Mouse (Mus musculus): ENCODE results near the gene Gm28035.

Gene Gm28035

DNA sequence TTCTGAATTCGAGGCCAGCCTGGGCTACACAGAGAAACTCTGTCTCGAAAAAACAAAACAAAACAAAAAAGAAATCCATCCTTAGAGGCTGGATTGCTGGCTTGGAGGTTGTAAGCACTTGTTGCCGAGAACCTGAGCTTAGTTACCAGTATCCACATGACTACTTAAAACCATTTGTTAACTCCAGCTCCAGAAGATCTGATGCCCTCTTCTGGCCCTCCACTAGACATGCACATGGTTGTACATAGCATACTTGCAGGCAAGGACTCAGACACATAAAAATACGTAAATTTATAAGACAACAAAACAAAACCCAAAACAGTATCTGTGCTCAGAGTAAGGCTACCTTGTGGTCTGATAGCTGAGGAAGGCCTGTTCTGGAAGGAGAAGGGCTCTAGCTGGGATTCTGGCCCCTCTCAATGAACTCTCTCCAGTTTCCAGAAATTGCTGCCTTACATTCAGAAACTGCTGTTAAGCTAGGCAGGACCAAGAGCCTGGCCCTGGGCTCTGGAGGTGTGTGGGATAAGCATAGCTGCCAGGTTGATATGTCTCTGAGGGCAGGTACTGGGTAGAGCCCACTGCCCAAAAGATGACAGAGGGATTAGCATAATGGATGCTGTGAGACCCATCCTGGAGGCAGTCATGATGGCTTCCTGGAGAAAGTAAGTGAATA is 20.8 kb downstream of the Gm28035 start:
- in situ Hi-C loops (cut with MboI; ENCODE audit: low sequenced_read_pairs): no loop called here

DNA sequence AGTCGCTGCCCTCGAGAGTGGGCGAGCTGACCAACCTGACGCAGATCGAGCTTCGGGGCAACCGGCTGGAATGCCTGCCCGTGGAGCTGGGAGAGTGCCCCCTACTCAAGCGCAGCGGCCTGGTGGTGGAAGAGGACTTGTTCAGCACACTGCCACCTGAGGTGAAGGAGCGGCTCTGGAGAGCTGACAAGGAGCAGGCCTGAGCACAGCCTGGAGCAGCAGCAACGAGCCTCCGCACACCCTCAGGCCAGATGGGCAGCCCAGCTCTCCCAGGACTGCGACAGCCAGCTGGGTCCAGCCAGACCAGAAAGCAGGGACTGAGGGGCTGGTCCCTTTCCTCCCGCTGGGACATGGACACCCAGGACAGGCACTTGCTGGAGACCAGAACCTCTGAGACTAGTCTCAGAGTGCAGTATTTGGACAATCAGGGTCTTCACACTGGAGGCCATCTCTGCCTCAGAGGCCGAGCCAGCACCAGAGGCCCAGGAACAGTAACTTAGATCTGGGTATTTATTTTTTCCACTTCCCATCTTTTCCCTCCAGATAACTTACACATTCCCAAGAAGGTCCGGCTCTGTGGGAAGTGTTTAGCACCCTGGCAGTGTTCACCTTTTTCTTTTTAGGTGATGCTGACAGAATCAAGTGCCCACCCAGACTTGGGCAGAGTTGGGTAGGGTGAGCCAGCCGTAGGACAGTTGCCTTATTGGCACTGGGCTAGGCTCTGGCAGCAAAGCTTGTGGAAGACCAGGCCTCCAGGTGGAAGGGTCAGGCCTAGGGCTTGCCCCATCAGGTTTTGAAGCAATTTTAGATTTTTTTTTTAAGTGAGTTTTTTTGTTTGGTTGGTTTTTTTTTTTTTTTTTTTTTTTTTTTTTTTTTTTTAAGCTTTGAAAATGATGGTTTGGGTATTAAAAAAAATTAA is 21.8 kb downstream of the Gm28035 start:
- in situ Hi-C loops (cut with MboI; ENCODE audit: low sequenced_read_pairs): no loop called here

DNA sequence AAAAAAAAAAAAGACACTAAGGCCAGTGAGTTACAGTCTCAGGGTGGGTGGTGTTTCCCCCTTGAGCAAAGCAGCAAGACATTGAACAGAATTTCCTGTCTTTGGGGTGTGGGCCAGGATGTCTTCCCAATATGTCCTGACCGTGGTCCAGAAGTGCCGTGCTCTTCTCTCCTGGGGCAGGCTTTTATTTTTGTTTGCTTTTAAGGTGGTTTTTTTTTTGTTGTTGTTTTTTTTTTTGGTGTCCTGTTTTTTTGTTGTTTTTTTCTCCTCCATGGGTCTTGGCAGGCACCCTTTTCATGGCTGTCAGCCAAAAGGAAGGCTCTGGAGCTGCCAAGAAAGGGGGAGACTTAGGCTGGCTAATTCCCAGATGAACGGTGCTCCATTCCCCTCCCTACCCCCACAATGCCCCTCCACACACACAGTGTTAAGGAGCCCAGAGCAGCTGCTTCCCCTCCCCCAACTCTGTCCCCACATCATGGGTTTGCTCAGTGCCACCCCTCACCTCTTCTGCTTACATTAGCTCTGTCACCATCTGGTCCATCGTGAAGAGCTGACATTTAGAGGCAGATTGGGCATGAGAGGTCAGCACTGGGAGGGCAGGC is 22.6 kb downstream of the Gm28035 start:
- in situ Hi-C loops (cut with MboI; ENCODE audit: low sequenced_read_pairs): no loop called here

DNA sequence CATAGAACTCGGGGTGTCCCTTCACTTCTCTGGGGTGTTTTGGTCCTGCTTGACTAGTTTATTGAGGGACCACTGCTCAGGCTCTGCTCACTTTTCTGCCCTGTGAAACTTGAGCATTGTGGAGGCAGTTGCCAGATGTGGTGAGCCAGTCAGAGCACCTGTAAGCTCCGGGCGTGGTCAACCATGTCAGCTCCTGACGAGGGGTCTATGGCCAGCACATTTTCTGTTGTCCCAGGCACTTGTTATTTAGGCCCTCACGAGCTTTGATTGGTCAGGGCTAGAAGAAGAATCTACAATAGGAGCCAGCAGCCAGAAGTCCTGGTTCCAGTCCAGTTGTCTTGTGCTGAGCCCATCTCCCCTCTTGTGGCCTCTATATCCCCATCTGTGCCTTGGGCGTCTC is 23.4 kb downstream of the Gm28035 start:
- in situ Hi-C loops (cut with MboI; ENCODE audit: low sequenced_read_pairs): no loop called here

DNA sequence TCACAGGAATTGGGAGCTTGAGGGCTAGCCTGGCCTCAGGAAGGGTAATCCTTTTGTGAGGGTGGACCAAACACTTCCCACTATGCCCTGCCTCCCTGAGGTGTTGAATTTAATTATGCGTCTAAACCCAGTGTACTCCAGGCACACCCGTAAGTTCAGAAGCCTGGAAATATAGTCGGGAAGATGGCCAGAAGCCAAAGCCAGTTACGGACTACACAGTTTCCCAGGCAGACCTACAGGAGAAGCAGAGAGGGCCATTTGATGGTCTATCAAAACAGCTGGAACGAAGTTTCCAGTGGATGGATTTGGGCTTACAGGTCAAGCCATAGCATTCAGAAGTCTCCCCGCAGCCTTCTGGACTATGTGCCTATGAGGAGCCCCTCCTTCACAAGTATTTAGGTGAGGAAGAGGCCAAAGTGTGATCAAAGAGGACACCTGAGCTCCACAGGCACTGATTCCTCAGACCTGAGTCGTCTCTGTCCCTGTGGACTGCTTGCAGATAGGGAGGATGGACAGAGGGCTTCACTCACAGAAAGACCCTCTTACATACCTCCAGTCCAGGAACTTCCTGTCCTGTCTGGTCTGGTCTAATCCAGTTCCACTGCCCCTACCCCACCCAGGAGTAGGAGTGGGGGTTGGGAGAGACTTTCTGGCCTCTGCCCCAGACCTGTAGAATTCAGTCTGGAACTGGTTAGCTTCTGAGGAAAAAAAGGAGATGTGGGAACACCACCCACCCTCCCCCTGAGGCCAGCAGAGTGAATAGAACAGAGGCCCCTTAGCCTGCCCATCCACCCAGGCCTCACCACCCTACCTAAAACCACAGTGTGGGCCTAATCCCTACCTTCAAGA is 24.5 kb downstream of the Gm28035 start:
- in situ Hi-C loops (cut with MboI; ENCODE audit: low sequenced_read_pairs): no loop called here

DNA sequence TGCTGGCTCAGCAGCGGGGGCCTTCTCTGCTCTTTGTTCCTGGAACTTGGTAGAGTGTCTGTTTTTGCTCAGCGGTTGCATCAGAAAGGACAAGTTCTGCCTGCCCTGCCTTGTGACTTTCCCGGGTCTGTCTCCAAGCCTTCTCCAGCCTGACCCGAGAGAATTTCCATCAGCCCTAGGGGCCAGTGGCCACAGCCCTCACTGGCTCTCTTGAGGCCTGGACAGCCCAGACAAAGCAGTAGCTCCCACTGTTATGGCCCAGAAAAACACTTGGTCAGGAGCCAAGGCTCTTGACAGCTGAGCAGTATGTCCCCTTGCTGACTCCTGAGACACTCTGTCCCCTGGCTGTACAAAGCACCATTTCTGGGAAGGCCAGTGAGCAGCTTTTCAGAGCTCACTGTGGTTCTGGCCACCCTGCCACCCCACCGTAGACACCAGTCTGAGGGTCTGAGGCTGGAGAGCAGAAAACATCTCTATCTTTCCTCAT is 25.4 kb downstream of the Gm28035 start, which contains the start of gene Phyhd1:
Gene Phyhd1, plus strand, starts transcription at position 437 of the 487 bp plus-strand sequence.
- in situ Hi-C loops (cut with MboI; ENCODE audit: low sequenced_read_pairs): no loop called here

DNA sequence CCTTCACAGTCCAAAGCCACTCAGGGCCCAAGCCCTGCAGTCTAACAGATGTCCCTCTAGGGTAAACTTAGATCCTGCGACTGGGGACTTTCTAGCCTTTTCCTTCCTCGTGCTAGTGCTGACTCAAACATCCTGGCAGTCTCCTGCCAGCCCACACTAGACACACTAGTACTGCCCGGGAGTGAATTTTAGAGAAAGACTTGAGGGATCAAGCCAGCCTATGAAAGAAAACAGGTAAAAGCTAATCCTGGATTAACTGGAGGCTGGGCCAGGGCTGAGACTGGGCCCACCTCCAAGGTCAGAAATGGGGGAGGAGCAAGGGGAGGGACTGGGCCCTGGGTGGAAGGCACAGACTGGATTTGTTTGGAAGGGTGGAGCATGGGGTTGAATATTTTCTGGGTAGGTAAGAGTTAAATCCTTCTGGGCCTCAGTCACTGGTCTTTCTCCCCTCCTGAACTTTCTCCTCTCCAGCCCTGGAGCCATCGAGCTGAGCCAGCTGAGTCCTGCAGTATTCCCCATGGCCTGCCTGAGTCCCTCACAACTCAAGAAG is 26.1 kb downstream of the Gm28035 start:
- in situ Hi-C loops (cut with MboI; ENCODE audit: low sequenced_read_pairs): no loop called here

DNA sequence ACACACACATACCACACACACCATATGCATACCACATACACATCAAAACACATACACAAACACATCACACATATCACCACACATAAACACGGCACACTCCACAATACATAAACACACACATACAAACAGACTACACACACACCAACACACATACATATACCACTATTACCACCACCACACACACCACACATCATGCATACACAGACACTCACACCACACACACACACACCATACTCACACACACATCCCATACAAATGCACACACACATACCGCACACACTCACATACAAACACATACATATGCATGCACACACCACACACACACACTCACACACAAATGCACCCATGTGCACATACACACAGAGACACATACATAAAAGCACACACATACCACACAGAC is 27.1 kb downstream of the Gm28035 start:
- in situ Hi-C loops (cut with MboI; ENCODE audit: low sequenced_read_pairs): no loop called here

DNA sequence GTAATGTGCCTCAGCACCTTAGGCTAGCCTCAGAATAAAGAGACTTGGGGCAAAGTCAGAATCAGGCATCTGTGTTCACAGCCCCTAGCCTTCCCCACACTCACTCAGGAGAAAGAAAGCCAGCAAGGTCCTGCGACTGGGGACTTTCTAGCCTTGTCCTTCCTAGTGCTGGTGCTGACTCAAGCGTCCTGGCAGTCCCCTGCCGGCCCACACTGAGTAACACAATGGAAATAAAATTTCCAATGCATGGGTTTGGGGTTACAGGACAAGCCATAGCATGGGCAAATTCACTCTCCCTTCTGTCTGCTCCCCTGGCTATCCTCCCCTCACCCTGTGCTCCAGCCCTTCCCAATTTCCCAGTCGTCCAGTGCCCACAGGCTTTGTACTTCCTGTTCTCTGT is 28.0 kb downstream of the Gm28035 start:
- in situ Hi-C loops (cut with MboI; ENCODE audit: low sequenced_read_pairs): no loop called here

DNA sequence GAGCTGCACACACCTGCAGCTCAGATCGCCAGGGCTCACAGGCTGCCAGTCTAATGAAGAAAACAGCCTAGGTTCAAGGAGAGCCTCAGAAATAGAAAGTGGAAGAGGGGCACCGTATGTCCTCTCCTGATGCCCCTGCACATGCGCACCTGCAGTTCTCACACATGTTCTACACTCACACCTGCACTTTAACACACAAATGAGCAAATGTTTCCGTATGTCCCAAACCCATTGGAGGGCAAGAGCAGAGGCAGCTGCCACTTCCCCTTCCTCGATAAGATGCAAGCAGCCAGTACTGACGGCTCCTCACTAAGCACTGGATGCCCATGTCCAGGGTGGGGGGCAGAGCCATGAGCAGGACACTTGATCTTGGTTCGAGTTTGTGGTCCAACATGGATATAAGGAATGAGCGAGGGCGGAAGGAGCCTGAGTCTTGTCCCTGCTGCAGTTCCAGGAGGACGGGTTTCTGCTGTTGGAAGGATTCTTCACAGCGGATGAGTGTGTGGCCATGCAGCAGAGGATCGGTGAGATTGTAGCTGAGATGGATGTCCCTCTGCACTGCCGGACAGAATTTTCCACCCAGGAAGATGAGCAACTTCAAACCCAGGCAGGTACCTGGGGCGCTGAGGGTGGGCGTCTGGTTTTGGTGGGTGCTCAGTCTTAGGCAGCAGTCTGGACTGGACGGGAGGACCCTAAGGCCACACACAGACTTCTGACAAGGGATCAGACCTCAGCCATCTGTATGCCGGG is 29.0 kb downstream of the Gm28035 start:
- in situ Hi-C loops (cut with MboI; ENCODE audit: low sequenced_read_pairs): no loop called here

DNA sequence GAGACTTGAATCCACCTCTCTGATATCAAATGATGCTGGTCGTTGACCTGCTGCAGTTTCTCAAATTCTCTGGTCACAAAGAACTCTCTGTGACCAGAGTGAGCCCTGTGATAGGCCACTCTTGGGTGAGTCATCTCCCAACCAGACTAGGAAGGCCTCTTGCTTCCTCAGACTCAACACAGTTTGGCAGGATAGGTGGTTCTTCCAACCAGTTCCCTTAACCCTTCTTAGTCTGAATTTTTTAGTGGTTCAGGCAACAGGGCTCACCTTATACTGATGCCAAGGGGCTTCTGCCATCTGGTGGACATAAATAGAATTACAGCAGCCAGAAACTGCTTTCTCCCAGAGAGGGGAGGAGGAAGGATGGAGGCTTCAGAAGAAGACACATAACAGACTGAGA is 29.8 kb downstream of the Gm28035 start:
- in situ Hi-C loops (cut with MboI; ENCODE audit: low sequenced_read_pairs): no loop called here

DNA sequence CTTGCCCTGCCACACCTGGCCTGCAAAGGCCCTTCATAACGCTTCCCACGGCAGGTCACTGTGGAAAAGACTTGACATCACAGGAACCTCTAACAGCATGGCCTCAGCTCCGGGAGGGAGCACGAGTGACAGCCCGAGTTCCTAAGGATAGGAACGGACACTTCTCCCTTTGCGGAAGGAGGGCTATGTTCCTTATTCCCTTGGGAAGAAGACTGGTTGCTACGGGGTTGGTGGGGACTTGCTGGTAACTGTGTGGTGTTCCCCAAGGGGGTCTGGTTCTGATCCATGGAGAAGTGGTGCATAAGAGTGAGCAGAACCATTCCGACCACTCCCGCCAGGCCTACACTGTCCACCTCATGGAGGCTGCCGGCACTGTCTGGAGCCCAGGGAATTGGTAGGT is 40.4 kb downstream of the Gm28035 start, which contains the start of gene Gm28038:
Gene Gm28038, plus strand, starts transcription at position 301 of the 400 bp plus-strand sequence.
- in situ Hi-C loops (cut with MboI; ENCODE audit: low sequenced_read_pairs): no loop called here

DNA sequence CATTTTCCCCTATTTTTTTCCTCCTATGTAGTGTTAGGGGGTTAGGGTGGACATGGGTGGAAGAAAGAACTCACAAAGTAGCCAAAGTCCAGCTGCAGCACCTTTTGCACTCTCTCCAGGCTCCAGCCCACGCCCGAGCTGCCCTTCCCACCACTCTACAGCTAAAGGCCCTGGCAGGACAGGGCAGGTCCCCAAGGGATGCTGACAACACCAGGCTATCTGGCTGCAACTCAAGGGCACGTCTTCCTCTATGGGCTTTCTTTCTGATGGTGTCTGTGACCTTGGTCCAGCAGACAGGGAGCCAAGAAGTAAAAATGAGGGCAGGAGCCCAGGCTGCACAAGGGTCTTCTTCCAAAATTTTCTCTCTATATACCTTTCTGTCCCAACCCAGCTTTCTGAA is 41.3 kb downstream of the Gm28035 start:
- in situ Hi-C loops (cut with MboI; ENCODE audit: low sequenced_read_pairs): no loop called here

DNA sequence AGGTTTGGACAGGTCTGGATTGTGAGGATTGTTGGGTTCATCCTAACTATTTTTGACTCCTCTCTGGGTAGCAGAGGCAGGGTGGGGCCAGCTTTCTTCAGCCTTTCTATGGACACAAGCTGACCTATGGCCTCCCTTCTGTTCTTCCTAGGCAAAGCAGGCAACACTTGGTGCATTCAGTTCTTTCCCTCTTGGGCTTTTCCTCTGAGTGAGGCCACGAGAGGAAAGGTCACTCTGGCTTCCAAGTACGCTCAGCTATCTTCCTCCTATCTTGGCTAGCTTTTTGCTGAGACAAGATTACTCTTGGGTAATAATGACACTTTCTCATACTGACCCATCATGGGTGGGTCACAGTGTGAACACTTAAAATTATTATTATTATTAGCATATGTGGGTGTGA is 42.8 kb downstream of the Gm28035 start:
- in situ Hi-C loops (cut with MboI; ENCODE audit: low sequenced_read_pairs): no loop called here

DNA sequence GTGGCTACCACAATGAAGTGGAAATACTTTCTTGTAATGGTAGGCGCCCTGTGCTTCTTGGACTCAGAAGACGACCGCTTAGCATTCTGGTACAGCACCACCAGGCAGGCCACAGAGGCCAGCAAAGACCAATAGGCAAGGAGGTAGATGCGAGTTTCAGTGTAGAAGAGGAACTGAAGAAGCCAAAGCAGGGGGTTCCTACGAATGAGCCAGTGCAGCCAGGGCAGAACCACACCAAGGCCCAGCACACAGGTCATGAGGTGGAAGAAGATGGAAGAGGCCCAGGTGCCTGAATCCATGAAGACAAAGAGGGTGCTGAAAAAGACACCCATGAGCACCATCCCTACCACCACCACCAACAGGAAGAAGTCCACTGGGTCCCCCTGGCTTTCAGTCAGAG is 44.6 kb downstream of the Gm28035 start:
- in situ Hi-C loops (cut with MboI; ENCODE audit: low sequenced_read_pairs): no loop called here

DNA sequence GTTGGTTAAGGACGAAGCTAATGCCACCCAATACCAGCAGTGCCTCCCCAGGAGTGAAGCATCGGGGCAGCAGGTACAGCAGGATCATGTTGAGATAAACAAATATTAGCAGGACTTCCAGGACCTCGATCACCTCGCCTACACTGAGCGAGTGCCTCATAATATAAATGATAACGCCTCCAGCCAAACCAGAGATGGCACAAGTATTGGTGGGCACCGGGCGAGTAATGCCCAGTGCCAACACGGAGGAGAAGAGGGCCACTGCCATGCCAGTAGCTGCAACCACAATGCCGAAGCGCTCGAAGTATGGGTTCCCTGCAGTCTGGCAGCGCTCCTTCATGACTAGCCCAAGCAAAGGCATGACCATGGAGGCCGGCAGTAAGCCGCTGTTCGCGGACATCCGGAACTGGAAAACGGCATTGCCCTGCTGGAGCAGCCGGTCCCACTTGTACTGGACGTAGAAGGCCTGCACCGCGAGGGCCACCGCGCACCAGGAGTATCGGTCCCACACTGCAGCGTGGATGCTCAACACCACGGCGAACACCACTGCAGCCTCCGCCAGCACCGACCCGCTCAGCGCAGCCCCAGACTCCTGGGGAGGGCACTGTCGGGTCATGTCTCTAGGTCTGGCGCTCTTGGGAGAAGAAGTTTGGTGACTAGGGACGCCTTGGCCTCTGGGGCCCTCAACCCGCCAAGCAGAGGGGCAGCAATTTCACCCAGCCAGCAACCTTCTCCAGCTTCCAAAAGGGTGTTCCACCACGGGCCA is 45.2 kb downstream of the Gm28035 start:
- in situ Hi-C loops (cut with MboI; ENCODE audit: low sequenced_read_pairs): no loop called here

DNA sequence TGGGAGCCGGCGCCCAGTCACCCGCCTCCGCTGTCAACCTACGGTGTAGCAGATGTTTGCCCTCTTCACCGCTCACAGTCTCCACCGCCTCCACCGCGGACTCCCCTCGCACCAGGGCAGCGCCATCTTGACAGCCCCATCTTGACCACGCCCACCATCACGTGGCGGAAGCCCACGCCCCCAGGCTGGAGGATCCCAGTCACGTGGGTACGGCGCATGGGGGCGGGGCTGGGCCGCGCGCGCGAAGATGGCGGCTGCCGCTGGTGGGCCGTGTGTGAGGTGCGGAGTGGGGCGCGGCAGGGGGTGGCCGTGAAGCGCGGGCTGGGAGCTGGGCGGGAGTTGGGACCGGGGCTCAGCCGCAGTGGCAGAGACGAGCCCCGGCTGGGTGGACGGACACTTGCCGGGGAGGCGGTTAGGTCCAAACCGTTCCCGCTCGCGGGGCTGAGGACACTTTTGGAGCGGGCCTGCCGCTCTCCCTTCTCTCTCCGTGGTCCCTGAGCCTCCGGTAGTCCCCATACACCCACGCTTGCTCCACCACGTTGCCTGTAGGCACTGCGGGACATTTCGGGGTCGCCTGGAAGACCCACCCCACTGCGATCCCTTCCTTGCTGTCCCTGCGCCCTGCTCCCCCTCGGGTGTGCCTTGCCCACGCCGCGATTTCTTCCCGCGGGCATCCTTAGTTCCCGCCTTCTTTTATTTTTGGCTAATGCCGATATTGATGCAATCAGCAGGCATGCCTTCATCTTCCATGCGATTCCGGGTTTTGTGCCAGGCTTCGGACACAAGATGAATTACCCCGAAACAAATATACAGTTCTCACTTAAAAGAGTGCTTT is 46.0 kb downstream of the Gm28035 start, which contains the start of the genes Dolk and Nup188:
Gene Dolk, minus strand, starts transcription at position 143 of the 835 bp plus-strand sequence.
Gene Nup188, plus strand, starts transcription at position 206 of the 835 bp plus-strand sequence.
- in situ Hi-C loops (cut with MboI; ENCODE audit: low sequenced_read_pairs): no loop called here

DNA sequence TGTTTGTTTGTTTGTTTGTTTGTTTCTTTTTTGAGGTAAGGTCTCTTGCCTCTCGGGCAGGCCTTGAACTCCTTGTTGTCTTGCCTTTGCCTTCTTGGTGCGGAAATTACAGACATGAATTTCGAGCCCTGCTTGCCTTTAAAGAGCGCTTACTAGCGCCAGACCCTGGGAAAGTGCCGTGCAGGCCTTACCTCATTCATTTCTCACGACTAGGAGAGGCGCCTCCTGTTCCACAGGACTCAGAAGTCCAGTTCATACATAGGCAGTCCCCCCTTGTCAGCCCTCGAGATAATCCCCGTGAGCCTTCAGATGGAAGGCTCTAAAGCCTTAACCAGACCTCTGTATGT is 46.6 kb downstream of the Gm28035 start:
- in situ Hi-C loops (cut with MboI; ENCODE audit: low sequenced_read_pairs): no loop called here

Data from CH12F3 (cell line).